Mouse (Mus musculus) ES-Bruce4 (cell line): ENCODE data around the gene Rad54l2.

ENCODE experiments used
- CTCF ChIP-seq: IDR thresholded peaks from one replicate; pipeline ENCODE4 v1.8.1; 2011; ENCODE audit warnings: low read depth, low read length
- POLR2A ChIP-seq: IDR thresholded peaks from one replicate; pipeline ENCODE4 v1.8.1; 2011; ENCODE audit warnings: low read length; ENCODE audit not compliant: insufficient read depth

DNA sequence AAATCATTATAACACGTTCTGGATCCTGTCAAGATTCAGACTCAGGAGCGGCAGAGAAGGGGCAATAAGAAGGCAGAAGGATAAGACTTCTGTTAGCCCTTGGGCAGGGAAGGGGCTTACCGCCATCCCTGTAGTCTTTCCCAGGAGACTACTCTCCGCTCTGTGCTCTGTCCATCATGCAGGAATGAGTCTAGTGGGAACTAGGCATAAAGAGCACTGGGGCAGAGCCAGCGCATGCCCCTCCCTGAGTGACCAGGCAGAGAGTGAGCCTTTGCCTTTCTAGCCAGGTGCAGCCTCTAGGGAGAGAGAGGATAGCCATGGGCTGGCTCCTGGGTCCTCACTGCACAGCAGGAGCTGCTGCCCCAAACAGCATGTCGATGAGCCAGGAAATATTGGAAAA lies 124.1 kb downstream of the Rad54l2 start:
- no peak for TF ChIP-seq POLR2A
- no peak for TF ChIP-seq CTCF
